Mouse (Mus musculus) layer of hippocampus, adult 18-20 months (tissue): ENCODE measurements around the gene Dchs1. TPM values are rescaled to one million over a fixed set of nuclear protein-coding genes. Genes with fewer than 3 reads are reported as not detected.
"Not testable (repeated sequence)": the region's sequence is repeated elsewhere in the genome, so short reads cannot be mapped to it uniquely, and the experiment has no call there.

Source experiments
- DNase-seq, 2 experiments: peaks; one replicate each; pipeline ENCODE4 v3.0.0; 2022; ENCODE audit warnings: low spot score in 2 of 2
- total RNA-seq, 2 experiments: library from RNA; stranded (reverse); gene quantifications; 2 replicates each; pipeline ENCODE4 v1.2.3; 2021

Dchs1 gene
- total RNA-seq, 2 experiments from 2014 or later = 10.9 to 11.8 TPM

GRCm38 (mm10) chr7:105743246-105743925 lies 44.1 kb downstream of the Dchs1 start:
- DNase-seq = not testable (repeated sequence)

GRCm38 (mm10) chr7:105742539-105743215 lies 44.8 kb downstream of the Dchs1 start:
- not testable (repeated sequence) for DNase-seq

DNA sequence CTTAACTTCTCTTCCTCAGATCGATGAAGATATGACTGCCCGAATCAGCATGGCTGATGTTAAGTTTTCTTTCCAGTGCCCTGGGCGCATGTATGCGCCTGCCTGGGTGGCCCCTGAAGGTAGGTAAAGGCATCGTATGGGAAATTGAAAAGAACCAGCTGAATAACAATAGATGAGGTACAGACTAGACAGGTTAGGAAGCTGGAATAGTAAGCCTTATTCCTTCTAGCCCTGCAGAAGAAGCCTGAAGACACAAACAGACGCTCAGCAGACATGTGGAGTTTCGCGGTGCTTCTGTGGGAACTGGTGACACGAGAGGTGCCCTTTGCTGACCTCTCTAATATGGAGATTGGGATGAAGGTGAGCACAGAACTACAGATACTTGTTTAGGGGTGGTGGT lies 45.5 kb downstream of the Dchs1 start:
- no peak for DNase-seq

DNA sequence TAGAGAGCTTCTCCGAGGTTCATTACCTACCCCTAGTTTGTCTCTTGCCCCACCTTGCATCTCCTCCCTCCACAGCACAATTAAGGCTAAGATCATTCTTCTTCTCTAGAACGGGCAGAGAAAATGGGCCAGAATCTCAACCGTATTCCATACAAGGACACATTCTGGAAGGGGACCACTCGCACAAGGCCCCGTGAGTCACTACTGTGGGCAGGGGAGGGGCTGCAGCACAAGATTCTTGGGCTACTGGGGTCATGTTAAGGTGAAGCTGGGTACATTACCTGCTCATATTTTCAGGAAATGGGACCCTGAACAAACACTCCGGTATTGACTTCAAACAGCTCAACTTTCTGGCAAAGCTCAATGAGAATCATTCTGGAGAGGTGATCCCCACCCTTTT lies 46.6 kb downstream of the Dchs1 start:
- no peak for DNase-seq

- no peak for DNase-seq
These were observed 47.2 kb downstream of the Dchs1 start for GRCm38 (mm10) chr7:105740089-105740795.

- DNase-seq = no peak
These were observed 48.5 kb downstream of the Dchs1 start for GRCm38 (mm10) chr7:105738948-105739347.

GRCm38 (mm10) chr7:105738286-105738685 lies 49.2 kb downstream of the Dchs1 start:
- DNase-seq = no peak

- DNase-seq = no peak
These were observed 49.8 kb downstream of the Dchs1 start for GRCm38 (mm10) chr7:105737648-105738047.

- peak in 1 of 2 experiments; percentile 38 for DNase-seq
These were observed 50.4 kb downstream of the Dchs1 start, which contains the start of gene Rrp8 for GRCm38 (mm10) chr7:105736911-105737521. Rrp8 (minus strand) TSS chr7:105737385.

DNA sequence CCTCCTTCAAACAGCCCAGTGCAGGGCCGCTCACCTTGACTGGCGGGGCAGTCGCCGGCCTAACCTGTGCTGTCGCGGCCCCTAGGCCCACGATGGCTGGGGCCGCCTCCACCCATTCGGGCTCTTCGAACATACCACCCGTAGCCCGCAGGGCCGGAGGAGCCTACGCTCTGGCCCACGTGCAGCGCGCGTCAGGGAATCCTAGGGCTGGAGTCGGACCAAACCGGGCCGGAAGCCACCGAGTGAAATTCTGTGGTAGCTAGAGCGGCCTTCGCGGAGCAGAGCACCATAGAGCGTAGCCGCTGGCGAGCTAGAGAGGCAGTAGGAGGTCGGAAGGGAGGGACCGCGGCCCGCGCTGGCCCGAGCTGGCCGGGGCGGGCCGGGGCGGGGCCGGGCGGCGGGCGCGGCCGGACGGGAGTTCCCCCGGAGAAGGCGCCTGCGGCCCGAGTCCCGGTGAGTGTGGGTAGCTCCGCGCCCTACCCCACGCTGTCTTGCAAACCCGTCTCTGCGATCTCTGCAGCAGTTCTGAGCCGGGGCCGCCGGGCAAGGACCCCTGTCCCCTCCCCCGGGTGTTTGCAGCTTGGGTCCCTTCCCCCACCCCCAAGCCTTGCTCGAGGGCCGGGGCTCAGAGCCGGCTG lies 51.1 kb downstream of the Dchs1 start, which contains the start of gene Ilk:
Gene Ilk (plus strand): TSS at position 329 of the 638 bp plus-strand sequence.
- DNase-seq = peak; percentile 89 to 96

GRCm38 (mm10) chr7:105735464-105735863 lies 52.0 kb downstream of the Dchs1 start:
- DNase-seq = not testable (repeated sequence)

DNA sequence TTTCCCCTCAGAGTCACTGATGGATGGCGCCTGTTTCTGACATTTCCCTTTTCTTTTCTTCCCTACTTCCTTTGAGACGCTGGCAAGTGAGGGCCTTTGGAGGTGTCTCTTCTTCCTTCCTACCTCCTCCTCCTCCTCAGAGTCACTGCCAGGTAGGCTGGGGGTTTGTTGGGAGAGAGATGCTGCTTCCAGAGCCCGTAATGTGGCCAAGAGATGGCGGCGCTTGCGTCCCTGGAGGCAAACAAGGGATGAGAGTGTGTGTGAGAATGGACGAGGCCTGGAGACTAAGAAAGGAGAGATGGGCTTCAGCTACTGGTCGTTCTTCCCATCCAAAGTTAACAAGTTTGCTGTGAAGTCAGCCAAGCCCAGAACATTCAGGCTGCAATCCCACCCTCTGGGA lies 52.6 kb downstream of the Dchs1 start:
- no peak for DNase-seq

DNA sequence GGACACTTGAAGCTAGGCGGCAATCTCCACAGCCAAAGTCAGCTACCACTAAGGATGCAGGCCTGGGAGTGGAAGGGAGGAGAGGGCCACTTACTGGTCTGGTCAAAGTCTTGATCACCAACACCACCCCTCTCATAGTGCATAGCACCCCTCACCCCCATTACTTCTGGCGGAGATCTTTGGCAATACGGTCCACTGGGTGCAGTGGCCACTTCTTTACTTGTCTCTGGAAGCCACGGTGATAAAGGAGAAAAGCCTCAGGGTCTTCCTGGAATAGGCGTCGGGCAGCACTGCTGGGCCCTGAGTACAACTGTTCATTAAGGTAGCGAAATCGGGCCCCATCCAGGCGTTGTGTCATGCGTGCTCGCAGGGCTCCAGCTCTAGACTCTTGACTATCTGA lies 53.6 kb downstream of the Dchs1 start:
- no peak for DNase-seq

DNA sequence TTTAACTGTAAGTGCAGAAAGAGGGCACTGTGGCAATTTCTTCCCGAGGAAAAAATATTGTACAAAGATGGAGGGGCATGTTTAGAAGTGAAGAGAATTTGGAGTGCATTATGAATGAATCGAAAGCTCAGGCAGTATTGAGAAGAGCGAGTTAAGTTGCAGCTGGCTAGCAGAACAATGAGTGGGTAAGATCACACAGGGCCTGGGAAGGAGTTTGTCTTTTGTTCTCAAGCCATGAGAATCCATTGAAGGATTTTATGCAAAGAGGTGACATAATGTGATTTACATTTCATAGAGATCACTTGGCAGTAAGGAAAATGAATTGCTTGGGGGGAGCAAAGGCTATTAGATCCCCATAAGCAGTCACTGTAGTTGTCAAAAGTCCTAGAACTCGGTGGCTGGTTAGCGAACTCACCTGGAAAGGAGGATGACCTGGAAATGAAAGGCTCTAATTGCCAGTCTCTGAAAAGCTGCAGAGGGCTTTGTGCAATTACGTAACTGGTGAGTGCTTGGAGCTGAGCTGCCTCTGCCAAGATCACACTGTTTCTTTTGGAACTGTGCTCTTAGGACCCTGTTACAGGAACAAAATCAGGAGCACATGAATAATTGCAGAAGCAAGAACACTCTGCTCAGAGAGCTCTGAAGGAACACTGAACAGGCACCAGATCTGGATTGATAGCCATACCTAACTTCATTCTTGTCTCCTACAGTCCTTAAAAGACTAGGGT lies 58.6 kb downstream of the Dchs1 start:
- DNase-seq = peak in 1 of 2 experiments; percentile 81

DNA sequence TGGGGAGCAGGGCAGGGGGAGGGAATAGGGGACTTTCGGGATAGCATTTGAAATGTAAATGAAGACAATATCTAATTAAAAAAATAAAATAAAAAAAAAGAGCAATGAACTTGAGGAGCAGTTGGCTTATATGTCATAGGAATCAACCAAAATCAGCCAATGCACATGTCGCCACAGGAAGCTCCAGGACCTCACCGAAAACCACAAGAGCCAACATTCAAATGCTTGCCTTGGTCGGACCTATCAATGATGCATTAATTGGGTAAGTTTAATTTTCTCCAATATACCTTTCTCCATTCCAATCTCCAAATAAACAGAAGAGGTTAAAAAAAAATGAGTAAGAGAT lies 60.5 kb downstream of the Dchs1 start:
- DNase-seq = no peak

DNA sequence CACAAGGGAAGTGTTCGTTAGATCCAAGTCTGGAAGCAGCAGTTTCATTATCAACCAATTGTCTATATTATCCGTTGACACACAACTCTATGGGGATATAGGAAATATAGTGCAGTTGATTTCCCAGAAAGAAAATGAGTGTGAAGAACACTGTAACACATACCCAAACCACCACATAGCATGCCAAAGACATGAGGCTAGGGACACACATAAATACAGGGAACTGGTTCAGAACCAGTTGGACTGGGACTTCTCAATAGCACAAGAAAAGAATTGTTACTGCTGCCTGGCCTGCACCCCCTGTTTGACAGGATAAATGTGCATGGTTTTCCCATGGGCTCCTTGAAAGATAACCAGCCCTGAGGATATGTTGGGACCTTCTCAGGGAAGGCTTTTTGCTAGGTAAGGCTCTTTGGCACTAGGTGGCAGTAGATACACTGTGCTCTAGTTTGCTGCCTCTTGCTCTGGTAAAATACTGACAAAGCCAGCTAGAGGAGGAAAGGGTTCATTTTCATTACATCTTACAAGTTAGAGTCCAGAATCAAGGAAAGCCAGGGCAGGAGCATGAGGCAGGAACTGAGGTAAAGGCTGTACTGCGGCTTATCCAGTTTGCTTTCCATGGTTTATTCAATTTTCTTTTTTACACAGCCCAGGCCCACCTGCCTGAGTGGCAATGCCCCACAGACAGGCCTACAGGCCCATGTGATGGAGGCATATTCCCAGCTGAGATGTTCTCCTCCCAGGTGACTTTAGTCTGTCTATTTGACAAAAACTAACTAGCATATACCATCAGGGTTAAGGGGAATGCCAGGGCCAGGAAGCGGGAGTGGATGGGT lies 61.1 kb downstream of the Dchs1 start:
- DNase-seq = peak in 1 of 2 experiments; percentile 84

GRCm38 (mm10) chr7:105721916-105722315 lies 65.5 kb downstream of the Dchs1 start:
- DNase-seq = no peak

GRCm38 (mm10) chr7:105715366-105715765 lies 72.1 kb downstream of the Dchs1 start:
- no peak for DNase-seq

DNA sequence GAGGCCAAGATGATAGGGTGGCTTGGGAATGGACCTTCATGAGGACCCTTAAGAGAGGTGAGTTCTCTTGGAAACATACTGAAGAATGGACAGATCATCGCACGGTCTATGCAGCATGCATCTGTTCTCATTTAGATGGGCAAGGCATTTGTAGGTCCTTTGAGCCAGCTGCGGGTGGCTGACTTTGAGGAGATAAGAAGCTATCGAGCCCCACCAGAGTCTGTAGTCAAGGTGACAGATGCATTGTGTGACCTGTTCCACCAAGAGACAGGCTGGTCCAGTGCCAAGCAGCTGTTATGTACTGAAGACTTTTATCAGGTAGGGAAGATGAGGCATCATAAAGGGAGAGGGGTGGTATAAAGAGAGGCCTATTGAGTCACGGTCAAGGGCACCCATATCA lies 78.7 kb downstream of the Dchs1 start:
- no peak for DNase-seq

GRCm38 (mm10) chr7:105703816-105704215 lies 83.6 kb downstream of the Dchs1 start:
- no peak for DNase-seq
